Mouse (Mus musculus): ENCODE results near the gene 3110021N24Rik.

The 3110021N24Rik gene

GRCm38 (mm10) chr4:108793941-108794340, 74.5 kb downstream of the 3110021N24Rik start:
- ATAC-seq (ENCODE audit: insufficient number of reproducible peaks, low FRiP score, low TSS enrichment) = no peak

- ATAC-seq (ENCODE audit: insufficient number of reproducible peaks, low FRiP score, low TSS enrichment) = no peak
Measured at GRCm38 (mm10) chr4:108796701-108797100, 77.3 kb downstream of the 3110021N24Rik start.

GRCm38 (mm10) chr4:108798083-108798830, 78.8 kb downstream of the 3110021N24Rik start:
- no peak for ATAC-seq (ENCODE audit: insufficient number of reproducible peaks, low FRiP score, low TSS enrichment)

GRCm38 (mm10) chr4:108803535-108803934, 84.1 kb downstream of the 3110021N24Rik start:
- ATAC-seq (ENCODE audit: insufficient number of reproducible peaks, low FRiP score, low TSS enrichment) = no peak

GRCm38 (mm10) chr4:108811142-108811541, 91.7 kb downstream of the 3110021N24Rik start:
- no peak for ATAC-seq (ENCODE audit: insufficient number of reproducible peaks, low FRiP score, low TSS enrichment)

GRCm38 (mm10) chr4:108811550-108811949, 92.1 kb downstream of the 3110021N24Rik start:
- no peak for ATAC-seq (ENCODE audit: insufficient number of reproducible peaks, low FRiP score, low TSS enrichment)

- ATAC-seq (ENCODE audit: insufficient number of reproducible peaks, low FRiP score, low TSS enrichment) = no peak
Measured at GRCm38 (mm10) chr4:108825677-108826076, 106.2 kb downstream of the 3110021N24Rik start.

- no peak for ATAC-seq (ENCODE audit: insufficient number of reproducible peaks, low FRiP score, low TSS enrichment)
Measured at GRCm38 (mm10) chr4:108826096-108826495, 106.6 kb downstream of the 3110021N24Rik start.

- no peak for ATAC-seq (ENCODE audit: insufficient number of reproducible peaks, low FRiP score, low TSS enrichment)
Measured at GRCm38 (mm10) chr4:108826643-108827042, 107.2 kb downstream of the 3110021N24Rik start.

- no peak for ATAC-seq (ENCODE audit: insufficient number of reproducible peaks, low FRiP score, low TSS enrichment)
Measured at GRCm38 (mm10) chr4:108830698-108831097, 111.2 kb downstream of the 3110021N24Rik start.

All from cerebellum, adult (tissue).